Mouse (Mus musculus) gastrocnemius, adult 2 months (tissue): ENCODE data around the gene Auts2. TPM values are rescaled to one million over a fixed set of nuclear protein-coding genes. Genes with fewer than 3 reads are reported as not detected.

ENCODE experiments used
- DNase-seq: peaks from one replicate; pipeline ENCODE4 v3.0.0; 2022
- H3K27ac ChIP-seq: fragments of 200-600 bp; 2 replicates; pipeline ENCODE4 v1.8.1; 2022; ENCODE audit warnings: mild to moderate bottlenecking
- H3K4me3 ChIP-seq: fragments of 200-600 bp; 2 replicates; pipeline ENCODE4 v1.8.1; 2022; ENCODE audit warnings: mild to moderate bottlenecking, moderate library complexity
- CTCF ChIP-seq: fragments of 200-600 bp; IDR thresholded peaks from 2 replicates; pipeline ENCODE4 v1.8.1; 2022; ENCODE audit warnings: antibody characterized with exemption, mild to moderate bottlenecking, moderate library complexity
- intact Hi-C: fragments of 180-260 bp; cut with DNase I; formaldehyde crosslinking; loops from one replicate; pipeline ENCODE4 v1.15.1; 2025
- total RNA-seq, 2 experiments: library from RNA; stranded (reverse); gene quantifications; 2 replicates each; pipeline ENCODE4 v1.2.3; 2021

Auts2 gene
- total RNA-seq, 2 experiments from 2014 or later, result 13.0 to 31.1 TPM

- no peak overlapping the region for H3K27ac ChIP-seq
- DNase-seq, result no peak
- intact Hi-C loops, result no loop called here
- H3K4me3 ChIP-seq, result no peak overlapping the region
- TF ChIP-seq CTCF, result no peak
Measured at GRCm38 (mm10) chr5:132130577-132130976, 412.6 kb downstream of the Auts2 start.

GRCm38 (mm10) chr5:132126626-132127025 is 416.5 kb downstream of the Auts2 start:
- intact Hi-C loops, result no loop called here
- no peak for DNase-seq
- Histone ChIP-seq H3K4me3 (no peak overlapping the region), H3K27ac (no peak overlapping the region)
- TF ChIP-seq CTCF, result no peak

- DNase-seq, result no peak
- Histone ChIP-seq H3K27ac (no peak overlapping the region), H3K4me3 (no peak overlapping the region)
- intact Hi-C loops, result loop anchor here (10.0 kb wide), 2 partner anchors 581 to 1469 kb away; no protein-coding TSS in a partner anchor
- peak; percentile 60 for TF ChIP-seq CTCF
Measured at GRCm38 (mm10) chr5:132115631-132116030, 427.5 kb downstream of the Auts2 start.

- intact Hi-C loops, result loop anchor here (10.0 kb wide), 2 partner anchors 580 to 1470 kb away; no protein-coding TSS in a partner anchor
- peak; percentile 50 for TF ChIP-seq CTCF
- H3K27ac ChIP-seq, result no peak overlapping the region
- DNase-seq, result no peak
- H3K4me3 ChIP-seq, result no peak overlapping the region
Measured at GRCm38 (mm10) chr5:132114561-132115301, 428.4 kb downstream of the Auts2 start.

GRCm38 (mm10) chr5:132113480-132113879 is 429.7 kb downstream of the Auts2 start:
- no peak overlapping the region for H3K27ac ChIP-seq
- intact Hi-C loops, result loop anchor here (10.0 kb wide), 2 partner anchors 579 to 1471 kb away; no protein-coding TSS in a partner anchor
- peak; percentile 62 for TF ChIP-seq CTCF
- DNase-seq, result no peak
- no peak overlapping the region for H3K4me3 ChIP-seq

GRCm38 (mm10) chr5:132112666-132113065 is 430.5 kb downstream of the Auts2 start:
- DNase-seq, result no peak
- no peak overlapping the region for H3K4me3 ChIP-seq
- intact Hi-C loops, result loop anchor here (10.0 kb wide), 2 partner anchors 578 to 1472 kb away; no protein-coding TSS in a partner anchor
- no peak overlapping the region for H3K27ac ChIP-seq
- TF ChIP-seq CTCF, result no peak

- no peak for TF ChIP-seq CTCF
- Histone ChIP-seq H3K27ac (no peak overlapping the region), H3K4me3 (no peak overlapping the region)
- no peak for DNase-seq
- intact Hi-C loops, result no loop called here
Measured at GRCm38 (mm10) chr5:132102426-132102825, 440.7 kb downstream of the Auts2 start.

GRCm38 (mm10) chr5:132098461-132098860 is 444.7 kb downstream of the Auts2 start:
- intact Hi-C loops, result no loop called here
- no peak for TF ChIP-seq CTCF
- peak; percentile 18 for DNase-seq
- no peak overlapping the region for H3K27ac ChIP-seq
- H3K4me3 ChIP-seq, result peak overlapping the region; percentile 5; the same call in 1 of the 2 replicates

GRCm38 (mm10) chr5:132092721-132093120 is 450.4 kb downstream of the Auts2 start:
- no peak for DNase-seq
- intact Hi-C loops, result no loop called here
- Histone ChIP-seq H3K27ac (no peak overlapping the region), H3K4me3 (no peak overlapping the region)
- TF ChIP-seq CTCF, result no peak

GRCm38 (mm10) chr5:132089496-132090250 is 453.5 kb downstream of the Auts2 start:
- no peak for DNase-seq
- H3K27ac ChIP-seq, result no peak overlapping the region
- intact Hi-C loops, result no loop called here
- no peak for TF ChIP-seq CTCF
- H3K4me3 ChIP-seq, result no peak overlapping the region

- intact Hi-C loops, result no loop called here
Measured at GRCm38 (mm10) chr5:132088585-132088984, 454.6 kb downstream of the Auts2 start.

GRCm38 (mm10) chr5:132083753-132084326 is 459.3 kb downstream of the Auts2 start:
- TF ChIP-seq CTCF, result no peak
- peak; percentile 37 for DNase-seq
- Histone ChIP-seq H3K4me3 (no peak overlapping the region), H3K27ac (no peak overlapping the region)
- intact Hi-C loops, result no loop called here

More at GRCm38 (mm10) chr5:132088585-132088984, 454.6 kb downstream of the Auts2 start:
- TF ChIP-seq CTCF, result peak; percentile 35; the same call in 1 of the 2 replicates
- Histone ChIP-seq H3K27ac (no peak overlapping the region), H3K4me3 (no peak overlapping the region)
- no peak for DNase-seq
